Mouse (Mus musculus): ENCODE data around the gene Prps2.
"Not testable (repeated sequence)": the region's sequence is repeated elsewhere in the genome, so short reads cannot be mapped to it uniquely, and the experiment has no call there.

Gene Prps2

GRCm38 (mm10) chrX:167382047-167382853, at the start of gene Prps2:
Gene Prps2, minus strand, starts transcription at chrX:167382749.
- DNase-seq (ENCODE audit: low spot score in 2 of 2) = peak; percentile 18 to 58

DNA sequence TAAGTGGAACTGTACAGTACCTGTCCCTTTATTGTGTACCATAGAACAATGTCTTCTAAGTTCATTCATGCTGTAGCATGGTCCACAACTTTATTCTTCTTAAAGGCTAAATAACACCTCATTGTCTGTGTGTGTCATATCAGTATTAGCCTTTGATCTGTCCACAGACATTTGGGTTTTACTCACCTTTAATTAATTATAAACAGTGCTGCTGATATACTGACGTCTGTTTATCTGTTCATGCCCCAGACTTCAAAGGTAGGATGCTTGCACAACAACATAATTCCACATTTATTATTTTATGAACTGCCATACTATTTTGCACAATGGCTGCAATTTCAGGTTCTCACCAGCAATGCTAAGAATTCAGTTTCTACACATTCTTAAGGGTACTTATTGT, 35.1 kb upstream of the Prps2 start:
- no peak for DNase-seq (ENCODE audit: low spot score in 2 of 2)

GRCm38 (mm10) chrX:167394940-167395339, 12.4 kb upstream of the Prps2 start:
- DNase-seq (ENCODE audit: low spot score in 2 of 2) = no peak

GRCm38 (mm10) chrX:167386647-167387046, 4.1 kb upstream of the Prps2 start:
- DNase-seq (ENCODE audit: low spot score in 2 of 2) = no peak

- DNase-seq (ENCODE audit: low spot score in 2 of 2) = no peak
These were observed 271 bp upstream of the Prps2 start for GRCm38 (mm10) chrX:167382854-167383186.

GRCm38 (mm10) chrX:167381583-167382046, 934 bp downstream of the Prps2 start:
- DNase-seq (ENCODE audit: low spot score in 2 of 2) = no peak

- DNase-seq (ENCODE audit: low spot score in 2 of 2) = no peak
These were observed 2.5 kb downstream of the Prps2 start for GRCm38 (mm10) chrX:167380073-167380472.

GRCm38 (mm10) chrX:167361231-167361630, 21.3 kb downstream of the Prps2 start:
- not testable (repeated sequence) for DNase-seq (ENCODE audit: low spot score in 2 of 2)

GRCm38 (mm10) chrX:167359704-167360103, 22.8 kb downstream of the Prps2 start:
- no peak for DNase-seq (ENCODE audit: low spot score in 2 of 2)

DNA sequence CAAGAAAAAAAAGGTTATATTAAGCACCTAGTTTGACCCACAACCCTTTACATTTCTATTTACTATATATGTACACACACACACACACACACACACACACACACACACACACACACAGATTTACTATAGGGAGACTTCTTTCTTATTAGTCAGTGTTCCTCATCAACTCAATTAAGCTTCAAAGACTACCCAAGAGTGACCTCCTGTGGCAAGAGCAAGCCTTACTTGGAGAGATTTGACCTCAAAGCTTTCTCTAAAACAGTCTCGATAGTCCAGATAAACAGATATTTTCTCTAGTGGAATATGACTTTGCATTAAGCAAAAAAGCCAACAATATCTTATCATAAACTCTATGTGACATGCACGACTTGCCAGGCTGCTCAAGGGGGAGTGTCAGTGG, 25.1 kb downstream of the Prps2 start:
- no peak for DNase-seq (ENCODE audit: low spot score in 2 of 2)

- DNase-seq (ENCODE audit: low spot score in 2 of 2) = no peak
These were observed 26.6 kb downstream of the Prps2 start for GRCm38 (mm10) chrX:167355965-167356364.

DNA sequence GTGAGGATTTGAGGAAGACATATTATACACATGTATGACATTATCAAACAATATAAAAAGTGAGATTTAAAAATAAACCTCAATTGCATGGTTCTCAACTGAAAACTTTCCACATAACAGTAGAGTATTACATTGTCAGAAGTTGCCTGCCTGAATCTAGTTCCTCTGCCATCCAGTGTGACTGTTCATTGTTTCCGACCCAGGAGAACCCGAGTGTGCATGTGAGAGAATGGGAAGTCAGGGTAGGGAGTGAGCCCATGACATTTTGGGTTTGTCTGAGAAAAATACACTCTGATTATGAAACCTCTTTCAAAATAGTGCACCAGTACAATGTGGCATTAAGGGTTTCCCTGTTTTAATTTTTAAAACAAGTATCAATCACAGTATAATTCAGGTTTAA, 28.9 kb downstream of the Prps2 start:
- no peak for DNase-seq (ENCODE audit: low spot score in 2 of 2)

DNA sequence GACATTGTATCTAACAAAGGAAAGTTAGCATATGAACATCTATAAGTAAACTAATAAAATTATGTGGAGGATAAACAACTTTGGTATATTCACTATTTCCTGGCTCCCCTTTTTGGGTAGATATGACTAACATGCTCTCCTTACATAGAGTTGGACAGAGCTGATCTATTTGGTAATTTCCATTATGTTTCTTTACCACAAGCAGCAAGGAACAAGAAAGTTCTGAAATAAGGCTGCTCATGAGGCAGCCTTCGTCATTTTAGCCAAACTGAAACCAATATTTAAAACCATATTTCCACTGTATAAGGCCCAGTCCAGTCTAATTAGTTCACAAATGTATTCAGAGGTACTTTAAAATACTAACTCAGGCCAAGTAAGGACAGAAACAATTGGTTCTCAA, 36.1 kb downstream of the Prps2 start:
- DNase-seq (ENCODE audit: low spot score in 2 of 2) = no peak

DNA sequence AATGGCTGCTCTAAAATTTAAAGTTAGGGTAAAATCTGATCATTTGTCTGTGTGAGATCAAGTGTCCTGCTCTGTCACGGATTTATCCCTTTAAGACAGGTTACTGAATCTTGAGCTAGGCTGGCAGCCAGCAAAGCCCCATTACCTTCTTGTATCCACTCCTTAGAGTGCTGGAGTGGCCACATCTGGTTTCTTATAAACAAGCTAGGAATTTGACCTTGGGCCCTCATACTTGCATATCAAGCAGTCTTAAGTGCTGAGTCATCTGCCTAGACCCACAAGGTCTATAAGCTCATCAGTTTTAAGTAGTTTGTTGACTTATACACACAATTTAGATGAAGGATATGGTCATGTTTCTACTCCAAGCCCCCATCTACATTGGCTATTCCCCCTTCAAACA, 38.2 kb downstream of the Prps2 start:
- DNase-seq (ENCODE audit: low spot score in 2 of 2) = no peak

GRCm38 (mm10) chrX:167341811-167342210, 40.7 kb downstream of the Prps2 start:
- no peak for DNase-seq (ENCODE audit: low spot score in 2 of 2)

DNA sequence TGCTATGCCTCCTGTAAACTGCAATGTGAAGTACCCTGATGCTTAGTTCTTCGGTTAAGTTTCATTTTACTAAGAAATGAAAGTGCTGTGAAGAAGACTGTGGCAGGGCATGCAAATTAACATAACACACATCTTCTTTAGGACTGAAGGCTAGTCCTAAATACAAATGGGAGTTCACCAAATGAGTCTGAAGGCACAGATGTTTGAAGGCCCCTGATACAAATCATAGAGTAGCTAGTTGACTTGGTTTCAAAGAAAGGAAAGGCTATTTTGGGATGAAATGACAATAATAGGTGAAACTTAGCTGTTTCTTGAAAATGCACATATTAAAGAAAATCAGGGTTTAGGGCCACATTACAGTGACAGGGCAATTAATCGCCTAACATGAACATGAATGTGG, 42.4 kb downstream of the Prps2 start:
- DNase-seq (ENCODE audit: low spot score in 2 of 2) = no peak

- DNase-seq (ENCODE audit: low spot score in 2 of 2) = no peak
These were observed 44.6 kb downstream of the Prps2 start for GRCm38 (mm10) chrX:167337990-167338389.

DNA sequence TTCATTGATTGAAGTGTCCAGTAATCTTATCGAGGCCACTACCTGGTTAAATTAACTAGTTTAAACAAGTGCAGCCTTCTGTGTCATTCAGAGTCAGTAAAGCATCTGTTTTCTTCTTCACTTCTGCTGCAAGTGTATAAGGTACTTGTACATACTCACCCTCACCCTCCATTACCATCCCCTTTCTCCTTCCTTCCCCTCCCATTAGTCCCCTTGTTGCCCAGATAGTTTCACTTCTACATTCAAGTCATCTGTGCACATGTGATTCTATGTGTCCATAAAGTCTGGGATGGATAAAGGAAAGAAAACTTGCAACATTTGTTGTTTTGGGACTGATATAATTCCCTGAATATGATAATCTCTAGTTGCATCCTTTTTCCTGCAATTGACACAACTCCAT, 48.0 kb downstream of the Prps2 start:
- no peak for DNase-seq (ENCODE audit: low spot score in 2 of 2)

- no peak for DNase-seq (ENCODE audit: low spot score in 2 of 2)
These were observed 49.9 kb downstream of the Prps2 start for GRCm38 (mm10) chrX:167332607-167333006.

- DNase-seq (ENCODE audit: low spot score in 2 of 2) = no peak
These were observed 51.6 kb downstream of the Prps2 start for GRCm38 (mm10) chrX:167330993-167331392.

GRCm38 (mm10) chrX:167330399-167330798, 52.1 kb downstream of the Prps2 start, which contains the start of gene Tlr7:
Gene Tlr7, minus strand, starts transcription at chrX:167330558.
- DNase-seq (ENCODE audit: low spot score in 2 of 2) = no peak

DNA sequence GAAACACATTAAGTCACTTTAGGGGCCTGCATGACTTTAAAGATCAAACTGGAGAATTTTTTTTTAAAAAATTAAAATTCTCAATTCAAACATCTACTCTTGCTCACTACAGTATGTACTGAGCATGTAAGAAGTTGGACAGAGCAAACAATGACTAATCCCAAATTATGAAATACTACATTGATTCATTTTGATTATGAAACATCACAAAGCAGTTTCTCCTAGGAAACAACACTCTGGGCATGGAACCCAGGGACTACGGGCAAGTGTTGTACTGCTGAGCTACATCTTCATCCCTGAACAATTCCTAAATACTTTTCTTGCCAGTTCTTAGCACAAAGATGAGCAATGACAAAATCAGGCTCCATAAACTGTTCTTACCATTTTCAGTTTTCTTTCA, 52.9 kb downstream of the Prps2 start:
- no peak for DNase-seq (ENCODE audit: low spot score in 2 of 2)

DNA sequence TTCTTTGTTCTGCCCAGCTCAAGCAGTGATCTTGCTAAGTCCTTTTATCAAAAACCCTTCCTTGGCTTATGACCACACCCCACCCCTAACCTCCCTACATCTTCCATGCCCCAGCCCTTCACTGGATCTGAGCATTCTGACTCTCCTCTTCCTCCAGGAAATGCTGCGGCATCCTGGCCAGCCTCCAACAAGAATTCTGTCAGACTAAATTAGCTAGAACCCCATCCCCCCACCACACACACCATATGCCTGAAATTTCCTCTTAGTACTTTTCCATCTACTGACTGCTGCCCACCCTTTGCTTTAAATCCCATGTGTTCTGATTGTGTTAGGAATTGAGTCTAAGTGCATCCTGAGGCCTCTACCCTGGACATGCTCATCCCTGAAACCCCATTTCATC, 53.5 kb downstream of the Prps2 start:
- DNase-seq (ENCODE audit: low spot score in 2 of 2) = no peak

- DNase-seq (ENCODE audit: low spot score in 2 of 2) = no peak
These were observed 54.0 kb downstream of the Prps2 start for GRCm38 (mm10) chrX:167328519-167328918.

All from urinary bladder, postnatal 4 days (tissue).